Mouse (Mus musculus) kidney, postnatal 0 days (tissue): ENCODE measurements at regions not wholly inside any gene's neighbourhood (a gene's known extent, or its start where the extent isn't known, plus 50 kb on each side); places are given as distances from the start of the nearest gene placed in this dataset.
"Not testable (repeated sequence)": the region's sequence is repeated elsewhere in the genome, so short reads cannot be mapped to it uniquely, and the experiment has no call there.

Experiments
- ATAC-seq: fragments of 200-750 bp; cut with Nextera tagmentation; replicated peaks from 2 replicates; pipeline ENCODE4 v1.8.0; 2017; ENCODE audit warnings: low read depth, moderate number of reproducible peaks, moderate TSS enrichment, moderate library complexity; ENCODE audit not compliant: low FRiP score
- DNase-seq: peaks from one replicate; pipeline ENCODE4 v3.0.0-alpha.2; 2016; ENCODE audit warnings: low spot score
- H3K27ac ChIP-seq: fragments of 300-500 bp; sonication (generic); 2 replicates; pipeline ENCODE4 v1.5.1; 2014; ENCODE audit warnings: mild to moderate bottlenecking
- H3K27me3 ChIP-seq: fragments of 300-500 bp; sonication (generic); 2 replicates; pipeline ENCODE4 v1.6.1; 2014; ENCODE audit warnings: low read length, mixed read lengths; ENCODE audit not compliant: insufficient read depth
- H3K36me3 ChIP-seq: fragments of 300-500 bp; sonication (generic); 2 replicates; pipeline ENCODE4 v1.6.1; 2014; ENCODE audit warnings: low read length, mixed read lengths; ENCODE audit not compliant: insufficient read depth
- H3K4me1 ChIP-seq: fragments of 300-500 bp; sonication (generic); replicated peaks from 2 replicates; pipeline ENCODE4 v1.6.1; 2014; ENCODE audit warnings: antibody characterized with exemption, low read length, mixed read lengths; ENCODE audit not compliant: insufficient read depth
- H3K4me2 ChIP-seq: fragments of 300-500 bp; sonication (generic); 2 replicates; pipeline ENCODE4 v1.6.1; 2014; ENCODE audit warnings: mild to moderate bottlenecking, low read length, moderate library complexity, mixed read lengths
- H3K4me3 ChIP-seq: fragments of 300-500 bp; sonication (generic); replicated peaks from 2 replicates; pipeline ENCODE4 v1.5.1; 2014; ENCODE audit warnings: low read depth, low read length
- H3K9ac ChIP-seq: fragments of 300-500 bp; sonication (generic); 2 replicates; pipeline ENCODE4 v1.6.1; 2014; ENCODE audit warnings: low read depth, low read length
- H3K9me3 ChIP-seq: fragments of 300-500 bp; sonication (generic); replicated peaks from 2 replicates; pipeline ENCODE4 v1.6.1; 2016; ENCODE audit warnings: low read length, inconsistent platforms, mixed read lengths
- CTCF ChIP-seq: IDR thresholded peaks from 2 replicates; pipeline ENCODE4 v1.5.1; 2016; ENCODE audit warnings: antibody characterized with exemption, low read depth, mild to moderate bottlenecking, moderate library complexity
- WGBS: fragments of 180-500 bp; shearing (Covaris S2); extraction: QIAGEN DNeasy Blood & Tissue Kit; methylation state at CpG from one replicate; pipeline ENCODE4 v1.1.7; 2014; 5-methylcytosine and 5-hydroxymethylcytosine counted together

- H3K36me3 ChIP-seq, ATAC-seq, H3K9me3 ChIP-seq, DNase-seq, H3K4me2 ChIP-seq, H3K9ac ChIP-seq, H3K27ac ChIP-seq, H3K4me1 ChIP-seq, H3K27me3 ChIP-seq, H3K4me3 ChIP-seq: not testable (repeated sequence)
- 83% methylated on average over 6 of the region's 6 CpGs for WGBS
Observed at GRCm38 (mm10) chr13:50906431-50906830, 194.2 kb upstream of the Spin1 start.

DNA sequence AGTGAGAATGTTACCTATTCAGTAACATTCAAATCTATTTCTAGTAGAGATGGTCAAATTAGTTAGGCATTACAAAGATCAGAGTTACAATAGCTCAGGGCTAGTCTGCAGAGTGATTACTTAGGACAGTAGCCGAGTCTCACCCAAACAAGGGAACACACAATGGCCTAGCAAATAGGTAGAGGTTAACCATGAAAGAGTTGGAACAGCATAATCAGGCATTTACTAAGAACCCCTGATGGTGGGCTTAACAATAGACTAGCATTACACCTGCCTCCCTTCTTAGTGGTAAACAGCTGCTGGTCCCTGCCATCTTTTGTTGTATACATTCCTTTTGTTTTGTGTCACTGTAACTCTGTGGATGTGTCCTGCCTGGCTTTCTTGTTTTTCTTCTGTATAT lies 193.8 kb upstream of the Spin1 start:
- Histone ChIP-seq H3K4me2 (no peak overlapping the region), H3K27ac (no peak overlapping the region), H3K27me3 (no peaks in the 10 kb centered on the region), H3K9me3 (no peaks in the 10 kb centered on the region), H3K4me1 (no peaks in the 10 kb centered on the region), H3K9ac (no peak overlapping the region), H3K4me3 (no peak overlapping the region), H3K36me3 (no peaks in the 10 kb centered on the region)
- WGBS, result 87% methylated on average over 1 of the region's 1 CpGs
- no peak for ATAC-seq
- no peak for DNase-seq
- no peak for TF ChIP-seq CTCF

GRCm38 (mm10) chr13:50912776-50913175 lies 187.9 kb upstream of the Spin1 start:
- not testable (repeated sequence) for H3K36me3 ChIP-seq, H3K27me3 ChIP-seq, H3K4me1 ChIP-seq, ATAC-seq, DNase-seq, H3K9ac ChIP-seq, H3K4me2 ChIP-seq, H3K9me3 ChIP-seq, H3K27ac ChIP-seq, H3K4me3 ChIP-seq
- WGBS, result 67% methylated on average over 2 of the region's 2 CpGs

DNA sequence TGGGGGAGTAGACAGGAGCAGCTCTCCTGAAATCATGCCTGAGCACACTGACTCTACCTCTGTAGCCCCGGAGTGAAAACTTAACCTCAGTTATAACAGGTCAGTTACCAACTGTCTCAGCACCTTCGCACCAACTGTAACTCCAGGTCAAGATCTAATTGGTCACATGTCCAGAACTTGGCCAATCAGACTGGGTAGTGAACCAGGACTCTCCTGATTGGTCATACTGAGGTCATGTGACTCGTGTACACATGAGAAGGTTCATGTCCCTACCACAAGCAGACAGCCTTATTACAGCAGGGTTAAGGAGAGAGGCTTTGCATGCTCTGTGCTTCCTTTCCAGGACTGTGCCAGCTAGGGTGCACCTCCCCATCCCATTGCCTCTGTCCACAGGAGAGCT lies 166.7 kb upstream of the Spin1 start:
- H3K36me3 ChIP-seq, H3K27me3 ChIP-seq, H3K27ac ChIP-seq, H3K4me3 ChIP-seq, DNase-seq, H3K4me2 ChIP-seq, ATAC-seq, H3K9ac ChIP-seq, H3K9me3 ChIP-seq, H3K4me1 ChIP-seq: not testable (repeated sequence)
- WGBS, result 82% methylated on average over 3 of the region's 3 CpGs

DNA sequence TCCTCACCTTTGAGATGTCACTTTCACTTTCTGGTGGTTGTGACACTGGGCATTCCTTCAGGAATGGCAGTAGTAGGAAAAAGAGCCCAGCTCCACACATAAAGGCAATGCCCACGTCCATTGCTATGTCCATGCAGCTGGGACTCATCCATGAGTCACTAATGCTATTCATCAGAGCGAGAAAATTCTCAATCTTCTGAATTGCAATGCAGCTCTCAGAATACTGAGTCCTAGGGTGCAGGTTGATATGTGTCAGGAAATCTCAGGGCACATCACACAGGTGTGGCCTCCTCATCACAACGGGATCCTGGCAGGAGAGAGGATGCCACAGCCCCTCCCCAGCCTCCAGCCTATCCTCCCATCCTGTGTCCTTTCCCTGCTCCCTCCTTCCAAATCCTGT lies 158.1 kb upstream of the Spin1 start:
- no peak for TF ChIP-seq CTCF
- no peaks in the 10 kb centered on the region for H3K27me3 ChIP-seq
- H3K9ac ChIP-seq, result no peak overlapping the region
- DNase-seq, result no peak
- no peaks in the 10 kb centered on the region for H3K4me1 ChIP-seq
- H3K4me3 ChIP-seq, result no peak overlapping the region
- no peak overlapping the region for H3K4me2 ChIP-seq
- H3K27ac ChIP-seq, result no peak overlapping the region
- H3K9me3 ChIP-seq, result no peaks in the 10 kb centered on the region
- ATAC-seq, result no peak
- no peaks in the 10 kb centered on the region for H3K36me3 ChIP-seq
- WGBS, result 68% methylated on average over 3 of the region's 3 CpGs

GRCm38 (mm10) chr13:50949545-50950226 lies 151.0 kb upstream of the Spin1 start:
- Histone ChIP-seq H3K27me3 (no peaks in the 10 kb centered on the region), H3K4me1 (no peaks in the 10 kb centered on the region), H3K9ac (no peak overlapping the region), H3K27ac (no peak overlapping the region), H3K4me3 (no peak overlapping the region), H3K36me3 (no peaks in the 10 kb centered on the region), H3K9me3 (no peaks in the 10 kb centered on the region), H3K4me2 (no peak overlapping the region)
- 34% methylated on average over 6 of the region's 6 CpGs for WGBS
- TF ChIP-seq CTCF, result peak; percentile 98
- ATAC-seq (no peak; the same call in 1 of the 2 replicates), DNase-seq (peak; percentile 85)

DNA sequence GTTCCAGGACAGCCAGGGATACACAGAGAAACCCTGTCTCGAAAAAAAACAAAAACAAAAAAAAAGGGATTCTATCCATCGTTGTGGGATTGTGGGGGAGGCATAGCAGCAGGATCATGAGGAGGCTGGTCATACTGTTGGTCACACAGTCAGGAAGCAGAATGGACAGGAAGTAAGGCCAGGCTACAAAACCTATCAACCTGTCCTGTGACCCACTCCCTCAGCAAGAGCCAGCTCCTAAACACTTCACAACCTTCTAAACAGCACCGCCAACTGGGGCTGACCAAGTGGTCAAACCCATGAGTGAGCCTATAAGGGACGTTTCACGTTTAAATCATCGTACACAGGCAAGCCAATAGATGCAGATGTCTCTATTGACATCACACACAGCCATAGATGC lies 146.0 kb upstream of the Spin1 start:
- no peak overlapping the region for H3K4me2 ChIP-seq
- no peaks in the 10 kb centered on the region for H3K36me3 ChIP-seq
- WGBS, result 81% methylated on average over 6 of the region's 6 CpGs
- no peak overlapping the region for H3K4me3 ChIP-seq
- DNase-seq (no peak), ATAC-seq (no peak)
- no peak for TF ChIP-seq CTCF
- H3K27ac ChIP-seq, result no peak overlapping the region
- H3K4me1 ChIP-seq, result no peaks in the 10 kb centered on the region
- no peak overlapping the region for H3K9ac ChIP-seq
- no peaks in the 10 kb centered on the region for H3K27me3 ChIP-seq
- H3K9me3 ChIP-seq, result no peaks in the 10 kb centered on the region
